8 mouse cellular contexts compared by ENCODE assay signal in genomic region chr11:52521879-52522278, GRCm38 (mm10).
DNase-seq lines count a peak whose midpoint lies in the region; ATAC-seq and TF ChIP-seq lines count a peak whose summit lies in the region.

No protein-coding gene starts in this region.

- peak; percentile 12 to 19 for DNase-seq in cerebellum, adult 18-20 months
- DNase-seq in liver, adult 2 months (ENCODE audit: extremely low read depth, low read depth, low spot score) = no peak
- DNase-seq in liver, embryonic 11.5 days (ENCODE audit: low spot score) = no peak
- peak; percentile 81 for DNase-seq in embryo, embryonic 10.5 days (ENCODE audit: low spot score)
- peak; percentile 81 for DNase-seq in kidney, postnatal 4 days
- peak; percentile 75 for DNase-seq in lung, postnatal 14 days
- peak; percentile 4 for DNase-seq in thymus, postnatal 25 days

- H3K36me3 ChIP-seq in liver, adult 2 months (ENCODE audit: control insufficient read depth, insufficient read depth, low read length) = no peaks in the 10 kb centered on the region
- H3K36me3 ChIP-seq in liver, embryonic 11.5 days (ENCODE audit: control insufficient read depth, insufficient read depth, low read length) = no peaks in the 10 kb centered on the region

- TF ChIP-seq POLR2A in liver, adult 2 months (IDR thresholded peaks at IDR 0.05; ENCODE audit: extremely low read depth, insufficient read depth, low read length) = no peak

- no peaks in the 10 kb centered on the region for H3K4me1 ChIP-seq in liver, adult 2 months (ENCODE audit: control insufficient read depth, insufficient read depth, low read length)
- H3K4me1 ChIP-seq in liver, embryonic 11.5 days (replicated peaks; ENCODE audit: control insufficient read depth, insufficient read depth, low read length) = no peaks in the 10 kb centered on the region; the same call in 1 of the 2 replicates

- no peak overlapping the region for H3K27ac ChIP-seq in liver, adult 2 months (replicated peaks; ENCODE audit: insufficient read depth, low read depth, low read length)
- H3K27ac ChIP-seq in liver, embryonic 11.5 days (ENCODE audit: low read depth, low read length) = no peak overlapping the region

- 50% methylated on average over 4 of the region's 4 CpGs for WGBS in liver, adult 2 months
- WGBS in liver, embryonic 11.5 days = 39% methylated on average over 4 of the region's 4 CpGs

- no peak for ATAC-seq in cerebellum, adult (ENCODE audit: insufficient number of reproducible peaks, low FRiP score, low TSS enrichment)
- no peak for ATAC-seq in liver, embryonic 11.5 days (replicated peaks; ENCODE audit: low FRiP score)

- H3K79me2 ChIP-seq in liver, adult 2 months (ENCODE audit: control insufficient read depth, insufficient read depth, low read length) = no peaks in the 10 kb centered on the region

- H3K9ac ChIP-seq in liver, adult 2 months (ENCODE audit: low read depth, low read length) = no peak overlapping the region
- no peak overlapping the region for H3K9ac ChIP-seq in liver, embryonic 11.5 days (ENCODE audit: low read depth, low read length)

- peak; percentile 24; the same call in 1 of the 2 replicates for TF ChIP-seq CTCF in liver, adult 2 months (IDR thresholded peaks at IDR 0.05; ENCODE audit: low read depth, low read length)

- no peaks in the 10 kb centered on the region for H3K9me3 ChIP-seq in liver, embryonic 11.5 days (ENCODE audit: control insufficient read depth, low read length)

- no peaks in the 10 kb centered on the region for H3K27me3 ChIP-seq in liver, adult 2 months (ENCODE audit: control insufficient read depth, insufficient read depth, low read length)
- no peaks in the 10 kb centered on the region for H3K27me3 ChIP-seq in liver, embryonic 11.5 days (replicated peaks; ENCODE audit: control insufficient read depth, insufficient read depth, low read length)

- no peak overlapping the region for H3K4me2 ChIP-seq in liver, embryonic 11.5 days

- no peak overlapping the region for H3K4me3 ChIP-seq in liver, adult 2 months (ENCODE audit: insufficient read depth, low read depth, low read length)
- no peak overlapping the region for H3K4me3 ChIP-seq in liver, embryonic 11.5 days (ENCODE audit: low read depth, low read length)

Comparison
In these comparisons a context has a peak if more than half of its experiments do, and no peak if none do; other contexts are left out.
1. DNase-seq: peak in cerebellum, adult 18-20 months (2 of 2), embryo, embryonic 10.5 days (single experiment), kidney, postnatal 4 days (2 of 2), lung, postnatal 14 days (single experiment) and thymus, postnatal 25 days (single experiment); none in liver, adult 2 months (single experiment) and liver, embryonic 11.5 days (single experiment).